Mouse (Mus musculus): ENCODE measurements around the gene Ifnar2. TPM values are rescaled to one million over a fixed set of nuclear protein-coding genes. Genes with fewer than 3 reads are reported as not detected.

The Ifnar2 gene
- polyA plus RNA-seq, 2 experiments from 2014 or later: 45.8 to 48.2 TPM

Other genes with a start within 250 kb of the Ifnar2 start
- gene Olig2, start 147.3 kb upstream of the Ifnar2 start, polyA plus RNA-seq (2017; shearing (Covaris generic)): not detected
- gene Olig1, start 103.0 kb upstream of the Ifnar2 start, polyA plus RNA-seq (2017; shearing (Covaris generic)): not detected
- not detected for gene Gm21970, start 18.9 kb downstream of the Ifnar2 start, polyA plus RNA-seq (2017; shearing (Covaris generic))
- gene Il10rb, start 33.4 kb downstream of the Ifnar2 start, polyA plus RNA-seq (2017; shearing (Covaris generic)): 100 to 1,000 TPM; 131 to 143 TPM
- gene Ifnar1, start 112.5 kb downstream of the Ifnar2 start, polyA plus RNA-seq (2017; shearing (Covaris generic)): 100 to 1,000 TPM in 1 of 2 experiments, 10 to 100 TPM in 1; 86.0 to 120 TPM
- gene Ifngr2, start 174.3 kb downstream of the Ifnar2 start, polyA plus RNA-seq (2017; shearing (Covaris generic)): 10 to 100 TPM; 29.9 to 35.3 TPM
- 10 to 100 TPM; 27.7 to 38.4 TPM for gene Tmem50b, start 225.0 kb downstream of the Ifnar2 start, polyA plus RNA-seq (2017; shearing (Covaris generic))
- gene Dnajc28, start 246.2 kb downstream of the Ifnar2 start, polyA plus RNA-seq (2017; shearing (Covaris generic)): 1 to 10 TPM; 1.6 to 2.9 TPM